Mouse (Mus musculus): Measurements from ENCODE around the gene Fibp.

DNA sequence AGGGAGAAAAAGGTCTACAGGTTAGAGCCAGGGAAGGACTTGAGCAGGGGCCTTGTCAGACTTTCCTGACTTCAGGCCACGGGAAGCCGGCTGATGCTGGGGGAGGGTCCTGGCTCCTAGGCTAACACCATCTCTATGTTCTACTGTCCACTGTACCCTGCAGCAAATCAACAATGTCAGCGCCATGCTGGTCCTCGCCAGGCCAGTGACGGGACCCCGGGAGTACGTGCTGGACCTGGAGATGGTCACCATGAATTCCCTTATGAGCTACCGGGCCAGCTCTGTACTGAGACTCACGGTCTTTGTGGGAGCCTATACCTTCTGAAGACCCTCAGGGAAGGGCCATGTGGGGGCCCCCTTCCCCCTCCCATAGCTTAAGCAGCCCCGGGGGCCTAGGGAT is 21.0 kb downstream of the Fibp start:
- no peak for TF ChIP-seq CTCF (IDR thresholded peaks at IDR 0.05; ENCODE audit: control insufficient read depth, insufficient read depth, low read length)
- TF ChIP-seq POLR2A (IDR thresholded peaks at IDR 0.05; ENCODE audit: borderline replicate concordance, control insufficient read depth, low read depth, low read length): no peak

All from bone marrow, adult 2 months (tissue).